Mouse (Mus musculus): ENCODE measurements around the gene Xrcc1. TPM values are rescaled to one million over a fixed set of nuclear protein-coding genes. Genes with fewer than 3 reads are reported as not detected.
"Not testable (repeated sequence)": the region's sequence is repeated elsewhere in the genome, so short reads cannot be mapped to it uniquely, and the experiment has no call there.

The Xrcc1 gene
- total RNA-seq, 2 experiments from 2014 or later = 9.4 to 18.0 TPM

- ATAC-seq (replicated peaks; ENCODE audit: low FRiP score, poor library complexity, severe bottlenecking) = no peak
Measured at GRCm38 (mm10) chr7:24595464-24595863, 49.4 kb downstream of the Xrcc1 start.

- no peak for ATAC-seq (replicated peaks; ENCODE audit: low FRiP score, poor library complexity, severe bottlenecking)
Measured at GRCm38 (mm10) chr7:24598121-24598520, 52.0 kb downstream of the Xrcc1 start.

- no peak for ATAC-seq (replicated peaks; ENCODE audit: low FRiP score, poor library complexity, severe bottlenecking)
Measured at GRCm38 (mm10) chr7:24599211-24600067, 53.4 kb downstream of the Xrcc1 start.

- peak; percentile 96 for ATAC-seq (replicated peaks; ENCODE audit: low FRiP score, poor library complexity, severe bottlenecking)
Measured at GRCm38 (mm10) chr7:24600941-24601597, 55.0 kb downstream of the Xrcc1 start.

GRCm38 (mm10) chr7:24605561-24605960 lies 59.5 kb downstream of the Xrcc1 start:
- no peak for ATAC-seq (replicated peaks; ENCODE audit: low FRiP score, poor library complexity, severe bottlenecking)

GRCm38 (mm10) chr7:24606046-24606445 lies 60.0 kb downstream of the Xrcc1 start:
- no peak for ATAC-seq (replicated peaks; ENCODE audit: low FRiP score, poor library complexity, severe bottlenecking)

- no peak for ATAC-seq (replicated peaks; ENCODE audit: low FRiP score, poor library complexity, severe bottlenecking)
Measured at GRCm38 (mm10) chr7:24608017-24608416, 61.9 kb downstream of the Xrcc1 start.

- no peak for ATAC-seq (replicated peaks; ENCODE audit: low FRiP score, poor library complexity, severe bottlenecking)
Measured at GRCm38 (mm10) chr7:24608561-24608960, 62.5 kb downstream of the Xrcc1 start.

- ATAC-seq (replicated peaks; ENCODE audit: low FRiP score, poor library complexity, severe bottlenecking) = no peak
Measured at GRCm38 (mm10) chr7:24610144-24610878, 64.2 kb downstream of the Xrcc1 start, which contains the start of gene Phldb3. Gene Phldb3, plus strand, starts transcription at chr7:24610763.

GRCm38 (mm10) chr7:24610879-24611494 lies 64.9 kb downstream of the Xrcc1 start:
- peak; percentile 96 for ATAC-seq (replicated peaks; ENCODE audit: low FRiP score, poor library complexity, severe bottlenecking)

GRCm38 (mm10) chr7:24611709-24612108 lies 65.6 kb downstream of the Xrcc1 start:
- no peak for ATAC-seq (replicated peaks; ENCODE audit: low FRiP score, poor library complexity, severe bottlenecking)

- ATAC-seq (replicated peaks; ENCODE audit: low FRiP score, poor library complexity, severe bottlenecking) = no peak
Measured at GRCm38 (mm10) chr7:24612308-24612910, 66.3 kb downstream of the Xrcc1 start.

GRCm38 (mm10) chr7:24614816-24615215 lies 68.7 kb downstream of the Xrcc1 start:
- no peak for ATAC-seq (replicated peaks; ENCODE audit: low FRiP score, poor library complexity, severe bottlenecking)

- ATAC-seq (replicated peaks; ENCODE audit: low FRiP score, poor library complexity, severe bottlenecking) = no peak
Measured at GRCm38 (mm10) chr7:24617763-24618162, 71.7 kb downstream of the Xrcc1 start.

- not testable (repeated sequence) for ATAC-seq (replicated peaks; ENCODE audit: low FRiP score, poor library complexity, severe bottlenecking)
Measured at GRCm38 (mm10) chr7:24618374-24618773, 72.3 kb downstream of the Xrcc1 start.

- ATAC-seq (replicated peaks; ENCODE audit: low FRiP score, poor library complexity, severe bottlenecking) = no peak
Measured at GRCm38 (mm10) chr7:24619671-24620397, 73.7 kb downstream of the Xrcc1 start.

- no peak for ATAC-seq (replicated peaks; ENCODE audit: low FRiP score, poor library complexity, severe bottlenecking)
Measured at GRCm38 (mm10) chr7:24621193-24621592, 75.1 kb downstream of the Xrcc1 start.

- no peak for ATAC-seq (replicated peaks; ENCODE audit: low FRiP score, poor library complexity, severe bottlenecking)
Measured at GRCm38 (mm10) chr7:24622967-24623366, 76.9 kb downstream of the Xrcc1 start.
